In genomic region chr4:133751521-133752448, GRCm38 (mm10) we compare ENCODE assay signal across 8 mouse cellular contexts. TPM values are rescaled to one million over a fixed set of nuclear protein-coding genes. Genes with fewer than 3 reads are reported as not detected.
A peak's percentile ranks its signal among the peaks of the same experiment; 100 is the strongest.
DNase-seq lines count a peak whose midpoint lies in the region; ATAC-seq and TF ChIP-seq lines count a peak whose summit lies in the region.

No protein-coding gene starts in this region.

- peak overlapping the region; percentile 98 for H3K27ac ChIP-seq in forebrain, embryonic 16.5 days (ENCODE audit: low read length)
- peak overlapping the region; percentile 100 for H3K27ac ChIP-seq in hindbrain, embryonic 12.5 days
- peak overlapping the region; percentile 72 for H3K27ac ChIP-seq in small intestine, adult 2 months (ENCODE audit: insufficient read depth, low read depth, low read length)

- H3K4me3 ChIP-seq in forebrain, embryonic 16.5 days (replicated peaks; ENCODE audit: low read length) = peak overlapping the region; percentile 89
- peak overlapping the region; percentile 92 for H3K4me3 ChIP-seq in hindbrain, embryonic 12.5 days
- peak overlapping the region; percentile 94 for H3K4me3 ChIP-seq in megakaryocyte, embryonic 14.5 days (replicated peaks)
- peak overlapping the region; percentile 99 for H3K4me3 ChIP-seq in small intestine, adult 2 months (ENCODE audit: low read depth, low read length)

- no peak for ATAC-seq in forebrain, embryonic 16.5 days
- ATAC-seq in hindbrain, embryonic 12.5 days (ENCODE audit: low FRiP score) = no peak

- no peaks in the 10 kb centered on the region for H3K36me3 ChIP-seq in forebrain, embryonic 16.5 days (ENCODE audit: control insufficient read depth, insufficient read depth)
- H3K36me3 ChIP-seq in hindbrain, embryonic 12.5 days = no peaks in the 10 kb centered on the region
- peaks cover 29% of the 10 kb centered on the region for H3K36me3 ChIP-seq in megakaryocyte, embryonic 14.5 days (replicated peaks; ENCODE audit: low read length)
- H3K36me3 ChIP-seq in small intestine, adult 2 months (ENCODE audit: control insufficient read depth, insufficient read depth, low read length) = peaks cover 7% of the 10 kb centered on the region; the same call in 1 of the 2 replicates

- H3K27me3 ChIP-seq in forebrain, embryonic 16.5 days (replicated peaks; ENCODE audit: control insufficient read depth, insufficient read depth, low read length) = no peaks in the 10 kb centered on the region
- H3K27me3 ChIP-seq in hindbrain, embryonic 12.5 days = no peaks in the 10 kb centered on the region
- no peaks in the 10 kb centered on the region for H3K27me3 ChIP-seq in megakaryocyte, embryonic 14.5 days (replicated peaks)
- H3K27me3 ChIP-seq in small intestine, adult 2 months (ENCODE audit: control insufficient read depth, insufficient read depth, low read length) = no peaks in the 10 kb centered on the region; the same call in 1 of the 2 replicates

- peak overlapping the region; percentile 100 for H3K9ac ChIP-seq in forebrain, embryonic 16.5 days (replicated peaks; ENCODE audit: low read depth, low read length)
- H3K9ac ChIP-seq in hindbrain, embryonic 12.5 days = peak overlapping the region; percentile 99

- TF ChIP-seq CTCF in small intestine, adult 2 months (IDR thresholded peaks at IDR 0.05; ENCODE audit: extremely low read depth, insufficient read length, insufficient replicate concordance, low read depth, low read length) = no peak

- peaks cover 55% of the 10 kb centered on the region for H3K4me1 ChIP-seq in forebrain, embryonic 16.5 days (replicated peaks; ENCODE audit: control insufficient read depth, insufficient read depth, low read length)
- H3K4me1 ChIP-seq in hindbrain, embryonic 12.5 days = peaks cover 54% of the 10 kb centered on the region
- peaks cover 58% of the 10 kb centered on the region for H3K4me1 ChIP-seq in megakaryocyte, embryonic 14.5 days
- H3K4me1 ChIP-seq in small intestine, adult 2 months (ENCODE audit: control insufficient read depth, insufficient read depth, insufficient read length, low read length) = peaks cover 21% of the 10 kb centered on the region

- H3K9me3 ChIP-seq in forebrain, embryonic 16.5 days (ENCODE audit: control insufficient read depth, low read length) = no peaks in the 10 kb centered on the region
- no peaks in the 10 kb centered on the region for H3K9me3 ChIP-seq in hindbrain, embryonic 12.5 days (replicated peaks)
- no peaks in the 10 kb centered on the region for H3K9me3 ChIP-seq in megakaryocyte, embryonic 14.5 days

- peak overlapping the region; percentile 97 for H3K4me2 ChIP-seq in forebrain, embryonic 16.5 days (ENCODE audit: low read length)
- H3K4me2 ChIP-seq in hindbrain, embryonic 12.5 days (replicated peaks) = peak overlapping the region; percentile 93

- 1% methylated on average over 25 of the region's 31 CpGs for WGBS in forebrain, embryonic 16.5 days
- under 1% methylated on average over 27 of the region's 31 CpGs for WGBS in hindbrain, embryonic 12.5 days
- under 1% methylated on average over 31 of the region's 31 CpGs for WGBS in small intestine, adult 2 months

- no peak for TF ChIP-seq POLR2A in small intestine, adult 2 months (IDR thresholded peaks at IDR 0.05; ENCODE audit: low read depth, low read length)

- peak; percentile 74 to 89 for DNase-seq in adrenal gland, adult (ENCODE audit: inconsistent age in 2 of 2, low spot score in 1 of 2)
- DNase-seq in adrenal gland, postnatal 4 days (ENCODE audit: low spot score in 2 of 2) = no peak
- peak; percentile 31 for DNase-seq in cerebellum, adult 11 months
- DNase-seq in layer of hippocampus, postnatal 14 days (ENCODE audit: low spot score in 2 of 2) = peak; percentile 35 to 79

RNA-seq across cellular contexts. Expression of gene Arid1a, which starts 4.8 kb away (rescaled TPM):
- total RNA-seq in adrenal gland, postnatal 4 days (2021) = 10 to 100 TPM; 77.3 to 89.1 TPM
- polyA plus RNA-seq in forebrain, embryonic 16.5 days (2015; fragmentation: Nextera tagmentation; extraction: Ambion mirVana) = 36.4 and 41.4 TPM in 2 replicates
- 41.9 and 44.3 TPM in 2 replicates for polyA plus RNA-seq in hindbrain, embryonic 12.5 days (2016; fragmentation: Nextera tagmentation; extraction: Ambion mirVana)
- 10 to 100 TPM; 75.3 to 76.5 TPM for total RNA-seq in layer of hippocampus, postnatal 14 days (2021)
- 29.1 and 51.7 TPM in 2 replicates for polyA plus RNA-seq in megakaryocyte, embryonic 14.5 days (2012; ENCODE audit: insufficient read depth, low replicate concordance)
- 42.1 and 74.9 TPM in 2 replicates for polyA plus RNA-seq in small intestine, adult 2 months (2012; rRNA removed)

Comparison
In these comparisons a context has a peak if more than half of its experiments do, and no peak if none do; other contexts are left out.
1. DNase-seq: peak in adrenal gland, adult (2 of 2), cerebellum, adult 11 months (single experiment) and layer of hippocampus, postnatal 14 days (2 of 2); none in adrenal gland, postnatal 4 days (0 of 2).
2. Peak in every context shown above with its lines, with median percentiles within 50 percentile points of each other: H3K27ac ChIP-seq and H3K4me3 ChIP-seq.